ENCODE assay signal across 10 mouse cellular contexts in genomic region chr16:76242850-76243249, GRCm38 (mm10).
DNase-seq lines count a peak whose midpoint lies in the region; ATAC-seq and TF ChIP-seq lines count a peak whose summit lies in the region.
"Had no signal": no experiment of that assay in that cellular context is flagged by ENCODE, and none has a peak within 500 bp of the region (broad histone marks: within the 10 kb centered on the region; RNA-seq: fewer than 3 reads in every experiment).

No protein-coding gene starts in this region.

- peak; percentile 45; the same call in 1 of the 2 replicates for ATAC-seq in cerebellum, adult (ENCODE audit: insufficient number of reproducible peaks, low FRiP score, low TSS enrichment)
- peak; percentile 85 for ATAC-seq in intestine, embryonic 15.5 days

- no peak overlapping the region for H3K4me3 ChIP-seq in intestine, embryonic 15.5 days (replicated peaks)
- no peak overlapping the region for H3K4me3 ChIP-seq in lung, adult 2 months (replicated peaks; ENCODE audit: extremely low read depth, low read depth, low read length)
- H3K4me3 ChIP-seq: embryonic facial prominence, embryonic 13.5 days had no signal

- no peak overlapping the region for H3K27ac ChIP-seq in intestine, embryonic 15.5 days
- H3K27ac ChIP-seq: embryonic facial prominence, embryonic 13.5 days had no signal

- H3K4me1 ChIP-seq in intestine, embryonic 15.5 days (replicated peaks): no peaks in the 10 kb centered on the region
- no peaks in the 10 kb centered on the region for H3K4me1 ChIP-seq in lung, adult 2 months (ENCODE audit: control insufficient read depth, insufficient read depth, low read length)

- 0 out of 2 replicates have a peak, but pooled peaks have one; percentile 10 for TF ChIP-seq CTCF in lung, adult 2 months (IDR thresholded peaks at IDR 0.05; ENCODE audit: insufficient read depth, low read length)

- H3K4me2 ChIP-seq in intestine, embryonic 15.5 days (replicated peaks): no peak overlapping the region
- H3K4me2 ChIP-seq: embryonic facial prominence, embryonic 13.5 days had no signal

- TF ChIP-seq POLR2A in lung, adult 2 months (IDR thresholded peaks at IDR 0.05; ENCODE audit: borderline replicate concordance, extremely low read depth, low read depth, low read length): no peak

- no peaks in the 10 kb centered on the region for H3K27me3 ChIP-seq in intestine, embryonic 15.5 days (replicated peaks)
- H3K27me3 ChIP-seq: embryonic facial prominence, embryonic 13.5 days had no signal

- intact Hi-C loops in heart, postnatal 14 days (cut with DNase I): no loop called here

- H3K36me3 ChIP-seq in intestine, embryonic 15.5 days: no peaks in the 10 kb centered on the region
- H3K36me3 ChIP-seq: embryonic facial prominence, embryonic 13.5 days had no signal

- no peak overlapping the region for H3K9ac ChIP-seq in intestine, embryonic 15.5 days
- H3K9ac ChIP-seq: embryonic facial prominence, embryonic 13.5 days had no signal

- no peak for DNase-seq in cerebellum, postnatal 4 days (ENCODE audit: low spot score in 2 of 2)
- DNase-seq in adrenal gland, postnatal 36 days: peak; percentile 51 to 54
- DNase-seq in lung, adult 2 months: peak; percentile 54
- no peak for DNase-seq in heart, postnatal 14 days
- DNase-seq in thymus, postnatal 0 days (ENCODE audit: low spot score): no peak
- DNase-seq in thymus, postnatal 10 days (ENCODE audit: low spot score in 2 of 2): no peak
- DNase-seq: thymus, postnatal 25 days had no signal

- WGBS in intestine, embryonic 15.5 days: 87% methylated on average over 2 of the region's 2 CpGs
- 84% methylated on average over 2 of the region's 2 CpGs for WGBS in lung, adult 2 months

- H3K9me3 ChIP-seq in intestine, embryonic 15.5 days: no peaks in the 10 kb centered on the region
- H3K9me3 ChIP-seq: embryonic facial prominence, embryonic 13.5 days had no signal

Comparison
In these comparisons a context has a peak if more than half of its experiments do, and no peak if none do; other contexts are left out.
1. DNase-seq: peak in adrenal gland, postnatal 36 days (2 of 2) and lung, adult 2 months (single experiment); none in cerebellum, postnatal 4 days (0 of 2), heart, postnatal 14 days (0 of 2), thymus, postnatal 0 days (single experiment) and thymus, postnatal 10 days (0 of 2).